Mouse (Mus musculus) urinary bladder, adult 18-20 months (tissue): ENCODE data around the gene Cct5.
"Not testable (repeated sequence)": the region's sequence is repeated elsewhere in the genome, so short reads cannot be mapped to it uniquely, and the experiment has no call there.

Experiments used
- DNase-seq, 2 experiments: peaks; one replicate each; pipeline ENCODE4 v3.0.0; 2022; ENCODE audit warnings: low spot score in 2 of 2, mixed read lengths in 2 of 2

Gene Cct5

DNA sequence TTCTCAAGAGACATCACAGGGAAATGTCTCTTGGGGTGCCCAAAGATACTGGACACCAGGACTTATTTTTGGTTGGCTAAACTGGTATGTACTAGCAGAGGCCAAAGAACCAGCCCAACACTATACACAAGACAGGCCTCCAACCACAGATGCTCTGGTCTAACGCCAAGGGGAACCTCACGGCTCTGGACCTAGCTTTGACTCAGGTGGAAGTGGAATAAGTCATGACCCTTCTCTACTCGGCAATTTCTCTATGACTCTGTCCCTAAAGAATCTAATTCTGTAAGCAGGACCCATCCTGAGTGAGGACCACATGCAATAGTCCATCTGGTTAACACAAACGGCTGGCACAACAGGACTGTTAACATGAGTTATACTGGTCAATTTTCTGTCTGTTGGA, 1.8 kb downstream of the Cct5 start:
- DNase-seq: no peak

DNA sequence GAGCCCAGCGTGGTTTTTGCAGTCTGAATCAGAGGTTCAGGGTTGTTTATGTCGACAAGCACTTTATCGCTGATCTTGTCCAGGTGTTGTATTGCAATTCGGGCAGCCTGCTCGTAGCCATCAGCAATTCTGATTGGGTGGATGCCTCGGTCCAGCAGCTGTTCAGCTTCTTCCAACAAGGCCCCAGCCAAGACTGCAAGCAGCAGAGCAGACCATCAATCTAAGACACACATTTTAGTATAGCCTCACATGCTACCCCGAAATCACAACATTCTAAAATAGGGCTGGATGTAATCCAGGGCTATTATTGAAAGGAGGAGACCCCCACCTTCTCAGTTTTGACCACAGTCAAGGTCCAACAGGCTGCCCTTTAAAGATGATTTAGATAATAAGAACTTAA, 6.0 kb downstream of the Cct5 start:
- no peak for DNase-seq

DNA sequence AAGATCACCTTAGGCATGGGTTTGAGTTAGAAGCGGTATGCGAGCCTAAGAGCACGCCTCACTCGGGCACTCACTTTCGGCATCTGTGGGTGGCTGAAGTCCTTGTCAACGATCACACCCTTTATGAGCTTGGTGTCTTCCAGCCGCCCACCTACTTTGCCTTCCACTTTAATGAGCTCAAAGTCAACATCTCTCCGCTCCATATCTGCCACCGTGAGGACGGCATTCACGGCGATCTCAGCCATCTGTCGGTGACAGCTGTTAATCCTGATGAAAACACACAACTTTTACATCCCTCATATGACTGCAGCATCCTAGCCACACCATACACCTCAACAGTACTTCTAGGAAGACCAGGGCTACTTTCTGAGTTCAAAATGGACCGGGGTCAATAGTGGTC, 7.3 kb downstream of the Cct5 start:
- DNase-seq: no peak

GRCm38 (mm10) chr15:31592531-31592930, 9.1 kb downstream of the Cct5 start:
- no peak for DNase-seq

- no peak for DNase-seq
Measured at GRCm38 (mm10) chr15:31590176-31590575, 11.4 kb downstream of the Cct5 start.

DNA sequence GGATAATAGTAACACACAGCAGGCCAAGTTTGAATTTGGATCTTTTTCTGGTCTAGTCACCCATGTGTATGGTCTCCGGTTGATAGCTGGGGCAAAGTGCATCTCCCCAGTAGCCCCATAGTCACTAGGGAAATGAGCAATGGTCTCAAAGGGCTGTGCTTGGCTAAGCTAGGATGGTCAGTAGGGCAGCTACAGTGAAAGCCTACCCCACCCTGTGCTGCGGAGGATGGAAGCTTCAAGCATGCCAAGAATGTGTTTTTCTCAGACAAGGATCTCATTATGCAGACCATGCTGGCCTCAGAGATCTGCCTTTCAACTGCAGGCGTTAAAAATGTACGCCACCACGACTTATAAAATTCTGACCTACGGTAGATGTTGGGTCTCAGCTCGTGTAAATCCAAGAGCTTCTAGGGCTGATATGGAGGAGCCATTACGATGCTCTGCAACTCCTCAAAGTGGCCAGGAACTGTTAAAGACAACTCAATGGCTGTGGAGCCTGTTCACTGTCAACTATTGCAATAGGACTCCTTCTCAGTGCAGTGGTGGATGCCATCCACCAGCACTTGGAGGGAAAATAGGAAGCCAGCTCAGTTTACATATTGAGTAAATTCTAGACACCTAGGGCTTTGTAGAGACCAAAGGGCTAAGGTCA, 12.5 kb downstream of the Cct5 start:
- no peak for DNase-seq

GRCm38 (mm10) chr15:31587789-31588188, 13.8 kb downstream of the Cct5 start:
- no peak for DNase-seq

GRCm38 (mm10) chr15:31586519-31586918, 15.1 kb downstream of the Cct5 start:
- DNase-seq: peak; percentile 77 to 79

DNA sequence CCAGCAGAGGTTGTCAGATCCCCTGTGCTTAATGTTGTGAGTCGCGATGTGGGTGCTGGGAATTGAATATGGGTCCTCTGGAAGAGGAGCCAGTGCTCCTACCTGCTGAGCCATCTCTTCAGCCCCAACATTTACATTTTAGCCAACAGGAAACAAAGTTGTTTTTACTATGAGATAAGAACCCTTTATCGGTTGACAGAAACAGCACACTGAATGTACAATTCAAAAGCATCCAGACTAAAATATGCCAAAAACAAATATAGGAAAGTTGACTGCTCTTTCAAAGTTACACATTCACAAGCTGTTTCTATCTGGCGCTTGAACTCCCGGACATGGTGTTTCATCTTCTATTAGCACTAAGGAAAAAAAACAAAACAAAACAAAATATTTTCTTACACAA, 15.5 kb downstream of the Cct5 start:
- no peak for DNase-seq

DNA sequence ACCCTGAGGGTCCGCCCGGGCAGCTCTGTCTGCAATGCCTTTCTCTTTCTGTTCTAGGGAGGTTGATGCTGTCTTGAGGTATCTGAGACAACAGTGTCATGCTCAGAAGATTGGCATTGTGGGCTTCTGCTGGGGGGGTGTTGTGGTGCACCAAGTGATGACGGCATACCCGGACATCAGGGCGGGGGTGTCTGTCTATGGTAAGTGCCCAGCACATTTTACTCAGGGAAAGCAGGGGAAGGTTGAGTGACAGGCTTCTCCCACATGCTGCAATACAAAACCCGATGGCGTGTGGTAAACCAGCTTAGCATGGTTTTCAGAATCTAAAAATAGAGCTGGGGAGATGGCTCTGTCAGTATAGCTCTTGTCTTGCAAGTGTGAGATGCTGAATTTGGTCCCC, 16.4 kb downstream of the Cct5 start:
- DNase-seq: no peak

GRCm38 (mm10) chr15:31583304-31584085, 18.1 kb downstream of the Cct5 start:
- DNase-seq: no peak

- not testable (repeated sequence) for DNase-seq
Measured at GRCm38 (mm10) chr15:31581086-31581485, 20.5 kb downstream of the Cct5 start.

DNA sequence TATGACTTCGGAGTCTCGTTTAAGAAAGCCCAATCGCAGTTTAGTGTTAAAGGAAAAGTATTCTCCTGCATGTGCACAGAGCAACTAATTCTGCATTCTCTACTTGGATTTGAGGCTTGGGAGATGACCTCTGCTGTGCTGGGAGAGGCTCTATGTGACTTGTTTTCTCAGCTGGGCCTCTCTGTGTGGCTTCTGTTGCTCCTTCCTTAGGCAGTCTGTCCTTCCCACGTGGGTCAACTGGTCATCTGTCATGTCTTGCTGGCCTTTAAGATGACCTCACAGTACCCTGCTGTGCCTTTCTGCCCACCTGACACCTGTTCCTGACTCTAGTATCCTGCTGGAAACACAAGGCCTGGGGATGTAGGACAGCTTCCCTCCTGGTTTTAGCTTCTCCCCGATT, 25.5 kb downstream of the Cct5 start:
- no peak for DNase-seq

DNA sequence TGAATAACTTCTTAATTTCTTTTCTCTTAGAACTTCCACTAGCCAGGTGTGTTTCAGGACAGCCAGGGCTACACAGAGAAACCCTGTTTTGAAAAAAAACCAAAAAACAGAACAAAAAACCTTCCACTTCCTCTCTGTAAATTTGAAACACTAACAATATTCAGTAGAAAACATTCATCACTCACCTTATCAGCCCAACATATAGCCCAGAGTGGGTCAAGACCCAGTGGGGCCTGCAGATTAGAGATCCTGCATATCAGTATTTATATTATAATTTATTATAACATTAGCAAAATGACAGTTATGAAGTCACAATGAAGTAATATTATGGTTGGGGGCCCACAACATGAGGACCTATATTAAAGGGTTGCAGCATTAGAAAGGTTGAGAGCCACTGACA, 27.9 kb downstream of the Cct5 start:
- DNase-seq: no peak

- no peak for DNase-seq
Measured at GRCm38 (mm10) chr15:31573287-31573686, 28.3 kb downstream of the Cct5 start.

GRCm38 (mm10) chr15:31571906-31572722, 29.5 kb downstream of the Cct5 start:
- DNase-seq: no peak

GRCm38 (mm10) chr15:31570959-31571358, 30.6 kb downstream of the Cct5 start:
- DNase-seq: no peak

DNA sequence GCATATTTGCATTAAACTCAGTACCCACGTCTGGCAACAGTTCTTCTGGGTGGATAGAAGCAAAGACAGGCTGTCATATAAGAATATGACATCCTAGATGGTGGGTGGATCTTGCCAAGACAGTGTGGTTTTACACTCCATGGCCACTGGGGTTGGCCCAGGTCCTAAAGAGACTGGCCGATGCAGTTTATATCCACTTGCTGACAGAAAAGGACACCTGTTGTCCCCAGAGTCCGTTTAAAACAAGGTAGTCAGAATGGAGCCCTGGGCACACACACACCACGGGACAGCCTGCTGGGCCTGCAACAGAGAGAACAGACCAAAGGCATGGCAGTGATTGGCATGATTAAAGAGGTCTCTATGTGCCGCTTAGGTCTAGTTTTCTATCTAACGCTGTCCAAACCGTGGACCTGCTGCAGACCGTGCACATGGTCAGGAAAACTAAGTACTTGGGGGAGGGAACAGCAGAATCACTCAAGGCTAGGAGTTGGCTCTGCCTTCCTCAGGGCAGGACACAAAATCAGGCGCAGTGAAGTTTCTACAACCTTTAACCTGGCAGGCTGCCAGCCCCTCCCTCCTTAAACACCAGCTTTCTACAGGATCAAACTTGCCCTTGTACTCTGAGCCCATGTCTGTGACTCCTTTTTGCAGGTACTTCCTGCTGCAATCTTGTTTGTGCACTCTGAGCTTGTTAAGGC, 32.1 kb downstream of the Cct5 start:
- peak; percentile 57 to 81 for DNase-seq

GRCm38 (mm10) chr15:31568581-31568996, 33.0 kb downstream of the Cct5 start:
- DNase-seq: peak; percentile 47 to 49

- no peak for DNase-seq
Measured at GRCm38 (mm10) chr15:31567431-31567830, 34.2 kb downstream of the Cct5 start.

DNA sequence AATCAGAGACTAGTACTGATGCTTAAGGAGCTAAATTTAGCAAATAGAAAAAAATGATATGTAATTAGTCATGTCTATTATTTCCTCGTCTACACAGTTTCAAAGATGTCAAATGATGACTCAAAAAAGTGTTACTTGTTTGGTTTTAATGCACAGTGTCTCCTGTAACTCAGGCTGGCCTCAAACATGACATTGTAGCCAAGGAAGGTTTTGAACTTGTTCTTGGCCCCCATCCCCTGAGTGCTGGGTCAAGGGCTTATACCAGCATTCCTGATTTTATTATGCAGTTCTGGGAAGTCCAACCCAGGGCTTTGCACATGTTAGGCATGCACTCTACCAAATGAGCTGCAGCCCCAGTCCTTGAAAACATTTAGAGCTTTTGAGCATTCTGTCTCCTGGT, 35.8 kb downstream of the Cct5 start:
- DNase-seq: no peak

- DNase-seq: no peak
Measured at GRCm38 (mm10) chr15:31565184-31565583, 36.4 kb downstream of the Cct5 start, which contains the start of gene Cmbl. Gene Cmbl (plus strand): TSS chr15:31565389.
